Mouse (Mus musculus) thymus, postnatal 25 days (tissue): ENCODE measurements at regions not wholly inside any gene's neighbourhood (a gene's known extent, or its start where the extent isn't known, plus 50 kb on each side); places are given as distances from the start of the nearest gene placed in this dataset.

Experiments used
- DNase-seq: peaks from one replicate; pipeline ENCODE4 v3.0.0; 2022

DNA sequence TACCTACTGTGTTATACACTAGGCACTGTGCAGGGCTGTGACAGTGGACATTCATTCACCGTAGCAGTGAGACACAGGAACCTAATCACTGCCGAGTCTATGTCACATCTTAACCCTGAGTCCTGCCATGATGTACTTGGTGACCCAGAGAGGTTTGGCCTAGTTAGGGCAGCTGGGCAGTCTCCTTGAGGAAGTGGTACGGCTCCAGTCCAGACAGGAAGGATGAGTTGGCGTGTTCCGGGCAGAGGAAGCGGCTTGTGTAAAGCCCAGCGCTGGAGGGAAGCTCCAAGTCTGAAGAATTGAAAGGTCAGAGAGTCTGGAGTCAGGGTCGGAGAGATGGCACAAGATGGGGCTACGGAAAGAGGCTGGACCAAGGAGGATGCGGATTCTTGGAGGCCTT lies 99.4 kb upstream of the Smim15 start:
- DNase-seq: no peak

DNA sequence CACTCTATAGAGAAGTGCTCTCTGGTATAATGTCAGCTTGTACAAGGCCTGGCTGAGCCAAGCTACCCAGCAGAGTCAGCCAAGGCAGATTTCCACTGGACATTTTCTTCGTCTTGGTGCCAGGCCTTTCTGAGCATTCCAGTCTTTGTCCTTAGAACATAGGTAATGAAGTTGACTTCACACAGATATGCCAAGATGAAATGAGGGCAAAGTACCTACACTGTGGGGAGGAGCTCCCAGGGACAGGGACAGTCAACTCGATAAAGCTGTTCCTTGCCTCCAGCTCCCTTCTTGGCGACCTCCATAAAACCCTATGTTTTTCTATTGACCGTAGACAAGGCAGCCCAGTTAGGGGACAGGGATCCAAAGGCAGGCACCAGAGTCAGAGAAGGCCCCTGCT lies 101.3 kb upstream of the Smim15 start:
- DNase-seq: no peak

DNA sequence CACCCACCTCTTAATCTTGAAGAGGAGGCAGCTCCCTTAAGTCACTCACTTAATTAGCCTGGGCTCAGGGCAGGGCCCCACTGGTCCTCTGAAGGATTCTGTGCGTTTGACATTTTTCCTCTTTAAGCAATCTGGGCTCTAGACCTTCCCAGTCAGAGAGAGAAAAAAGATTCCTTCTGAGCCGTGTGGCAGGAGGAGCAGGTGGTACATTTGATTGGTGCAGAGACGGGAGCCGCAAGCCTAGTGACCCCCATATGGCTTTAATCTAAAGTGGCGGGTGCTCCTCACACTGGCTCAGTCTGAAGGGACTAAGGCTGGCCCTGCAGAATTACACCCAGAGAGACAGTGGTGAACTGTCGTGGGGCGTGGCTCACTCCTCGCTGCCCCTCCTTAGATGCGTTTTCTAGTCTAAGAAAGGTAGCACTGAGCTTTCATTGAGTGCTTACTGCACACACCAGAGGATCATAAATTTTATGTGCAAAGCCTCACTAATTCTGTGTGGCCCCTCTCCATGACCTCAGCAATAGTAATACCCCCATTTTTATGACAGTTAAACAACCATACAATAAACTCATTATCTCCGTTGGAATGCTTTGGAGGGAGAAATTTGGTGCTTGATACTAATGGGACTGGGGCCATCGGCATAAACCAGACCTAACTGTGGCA lies 101.8 kb upstream of the Smim15 start:
- no peak for DNase-seq

DNA sequence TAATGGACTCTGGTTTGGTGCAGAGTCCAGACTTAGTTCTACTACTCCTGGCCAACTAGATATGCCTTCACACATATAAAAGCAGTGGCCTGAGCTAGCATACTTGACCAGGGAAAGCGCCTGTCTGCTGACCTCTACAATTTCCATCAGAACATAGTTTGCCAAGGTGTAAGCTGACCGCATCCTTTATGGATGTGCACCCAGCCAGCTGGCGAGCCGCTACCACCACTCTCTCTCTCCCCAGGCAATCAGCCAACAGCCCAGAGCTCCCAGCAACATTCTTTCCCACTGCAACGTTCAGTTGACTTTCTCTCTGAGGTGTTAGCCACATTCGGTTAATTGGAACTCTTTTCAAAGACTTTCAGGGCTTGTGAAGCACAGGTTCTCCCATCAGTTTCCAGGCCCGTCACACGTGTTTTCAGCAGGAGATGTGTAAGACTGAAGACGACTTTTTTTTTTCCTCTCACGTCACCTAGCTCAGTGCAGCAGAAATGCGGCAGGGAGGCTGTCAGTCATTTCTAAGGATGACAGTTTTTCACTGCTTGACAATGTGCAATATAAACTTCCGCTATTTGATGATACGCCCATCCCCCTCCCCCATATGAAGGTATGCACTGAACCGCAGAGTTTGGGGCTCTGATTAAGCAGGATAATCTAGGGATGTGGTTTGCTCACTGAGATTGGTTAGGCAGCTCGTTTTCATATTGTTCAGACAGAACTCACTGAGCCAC lies 104.2 kb upstream of the Smim15 start:
- no peak for DNase-seq

DNA sequence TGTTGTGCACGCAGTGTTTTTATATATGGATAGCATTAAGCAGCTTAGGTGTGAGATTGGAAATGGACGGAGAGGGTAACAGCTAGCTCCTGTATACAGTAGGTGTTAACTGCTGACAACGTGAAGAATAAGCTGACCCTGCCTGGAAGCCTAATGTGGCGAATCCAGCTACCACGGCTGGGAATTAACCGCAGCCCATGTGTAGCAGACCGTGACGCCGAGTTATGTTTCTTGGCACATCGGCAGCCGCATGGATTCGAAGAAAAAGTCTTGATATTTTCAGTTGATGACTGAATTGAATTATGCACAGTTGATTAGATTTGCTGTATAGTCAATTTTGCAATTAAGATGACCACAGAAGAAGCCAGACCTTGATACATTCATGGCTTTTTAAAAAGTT lies 108.6 kb upstream of the Smim15 start:
- no peak for DNase-seq

DNA sequence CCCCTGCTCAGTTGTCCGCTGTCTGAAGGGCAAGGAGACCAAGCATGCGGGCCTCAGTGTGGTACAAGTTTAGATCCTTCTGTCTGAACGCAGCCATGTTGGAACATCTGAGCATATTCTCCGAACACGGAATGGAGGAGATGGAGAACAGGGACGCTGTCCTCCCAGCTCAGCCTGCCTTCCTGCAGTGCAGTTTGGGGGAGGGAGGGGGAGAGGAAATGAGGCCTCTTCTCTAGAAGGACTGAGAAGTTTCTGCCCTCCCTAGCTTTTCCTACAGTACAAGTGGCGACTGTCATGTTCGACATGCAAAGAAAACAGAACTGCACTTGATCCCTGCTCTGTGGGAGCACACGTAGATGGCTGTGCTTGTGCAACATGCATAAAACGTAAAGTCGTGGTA lies 109.6 kb upstream of the Smim15 start:
- no peak for DNase-seq

DNA sequence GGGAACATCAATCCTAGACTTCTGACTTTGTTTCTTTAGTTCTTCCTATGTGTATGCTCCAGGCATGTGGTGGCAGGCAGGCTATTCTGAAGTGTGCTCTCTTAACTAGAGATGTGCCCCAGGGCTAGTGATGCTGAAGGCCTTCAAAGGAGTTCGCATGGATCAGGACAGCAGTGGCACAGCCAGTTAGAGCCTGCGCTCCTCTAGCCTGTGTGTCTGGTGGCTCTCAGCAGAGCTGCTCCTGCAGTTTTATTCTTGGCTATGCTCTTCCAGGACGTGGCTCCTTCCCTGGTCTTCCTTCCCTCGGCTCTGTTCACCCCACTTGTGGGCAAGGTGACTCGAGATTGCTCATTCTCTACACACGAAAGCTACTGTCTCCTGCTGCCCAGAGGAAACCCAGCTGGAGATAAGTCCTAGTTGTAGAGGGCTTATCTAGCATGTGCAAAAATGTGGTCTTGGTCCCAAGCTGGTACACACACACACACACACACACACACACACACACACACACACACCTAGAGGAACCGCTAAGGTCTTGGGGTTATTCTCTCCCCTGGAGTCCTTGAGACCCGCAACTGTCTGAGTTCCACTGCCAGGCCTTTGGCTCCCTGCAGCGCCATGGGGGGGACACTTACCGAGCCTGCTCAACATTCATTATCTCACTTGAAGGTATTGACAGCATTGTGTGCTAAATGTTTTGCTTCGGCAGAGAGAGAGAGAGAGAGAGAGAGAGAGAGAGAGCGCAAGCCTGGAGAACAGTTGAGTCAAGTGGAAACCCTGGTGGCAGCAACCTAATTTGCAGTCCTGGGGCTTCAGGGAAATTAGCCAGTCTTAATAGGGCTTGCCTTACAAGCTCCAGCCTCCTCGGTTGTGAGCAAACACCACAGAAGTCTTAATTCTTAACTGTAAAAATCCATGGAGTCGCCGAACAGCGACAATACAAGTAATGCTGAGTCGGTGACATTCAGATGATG lies 110.4 kb upstream of the Smim15 start:
- DNase-seq: no peak

DNA sequence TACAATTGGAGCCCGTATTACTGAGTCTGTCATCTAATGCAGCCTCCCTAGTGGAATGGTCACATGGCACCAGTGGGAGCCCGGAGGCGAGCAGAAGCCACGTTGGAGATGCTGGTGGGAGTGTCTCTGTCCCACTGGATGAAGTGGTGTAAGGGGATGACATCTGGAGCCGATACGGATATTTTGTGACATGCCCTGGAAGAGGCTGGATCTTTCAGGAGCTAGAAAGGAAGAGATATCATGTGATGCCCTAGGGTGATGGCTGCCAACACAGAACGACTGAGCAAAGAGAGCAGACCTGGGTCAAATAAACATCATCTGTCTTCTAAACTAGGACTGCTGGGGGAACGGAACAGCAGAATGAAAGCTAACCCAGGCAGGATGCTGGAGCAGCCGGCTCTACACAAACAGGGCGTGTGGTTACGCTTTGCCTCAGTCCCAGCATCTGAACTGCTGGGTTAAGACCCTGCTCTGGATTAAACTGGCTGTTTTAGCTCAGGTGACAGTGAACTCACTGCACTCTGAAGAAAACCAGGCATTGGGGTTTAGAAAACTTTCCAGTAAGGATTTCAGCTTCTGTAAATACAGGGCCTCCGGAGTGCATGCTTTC lies 111.7 kb upstream of the Smim15 start:
- no peak for DNase-seq

DNA sequence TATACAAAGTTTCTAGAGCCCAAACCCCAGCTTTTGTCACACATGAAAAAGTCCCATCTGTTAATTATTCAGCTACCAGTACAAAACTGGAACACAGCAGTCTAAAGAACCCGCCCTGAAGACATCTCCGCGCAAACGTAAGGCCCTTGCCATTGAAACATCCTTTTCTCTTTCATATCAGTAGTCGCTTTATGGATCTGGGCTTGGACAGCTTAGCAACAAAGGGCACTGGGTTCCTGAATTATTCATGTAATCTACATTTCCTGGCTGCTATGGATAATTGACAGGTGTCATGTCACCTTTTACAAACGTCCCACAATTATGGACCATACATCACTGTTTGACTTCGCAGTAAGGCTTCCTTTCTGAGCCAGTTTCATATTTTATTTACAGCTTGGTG lies 113.0 kb upstream of the Smim15 start:
- DNase-seq: no peak

DNA sequence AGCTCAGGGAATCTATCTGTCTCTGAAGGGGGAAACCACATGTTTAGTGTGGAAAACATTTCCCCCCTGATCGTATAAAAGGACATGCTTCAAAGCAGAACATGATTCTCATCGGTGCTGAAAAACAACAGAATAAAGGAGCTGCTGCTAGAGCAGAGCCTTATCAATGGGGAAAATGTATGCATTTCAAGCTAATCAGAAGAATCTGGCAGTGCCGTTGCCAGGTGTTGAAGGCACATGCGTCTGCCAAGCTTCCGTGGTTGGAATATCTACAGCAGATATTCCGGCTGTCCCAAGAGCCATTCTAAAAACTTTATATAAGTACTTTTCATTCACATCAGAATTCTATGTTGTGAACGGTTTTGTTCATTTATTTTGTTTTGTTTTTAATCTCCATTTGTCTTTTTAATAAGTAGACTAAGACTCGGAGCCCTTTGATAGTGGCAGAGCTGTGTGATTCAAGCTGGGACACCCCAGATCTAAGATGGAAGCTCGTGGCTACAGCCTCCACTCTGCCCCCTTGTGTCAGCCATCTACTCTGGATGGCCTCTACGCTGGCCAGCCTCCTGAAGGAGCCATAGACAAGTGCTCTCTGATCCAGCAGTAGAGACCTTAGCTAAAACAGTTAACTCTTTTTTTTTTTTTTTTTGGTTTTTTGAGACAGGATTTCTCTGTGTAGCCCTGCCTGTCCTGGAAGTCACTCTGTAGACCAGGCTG lies 116.6 kb upstream of the Smim15 start:
- peak; percentile 29 for DNase-seq

DNA sequence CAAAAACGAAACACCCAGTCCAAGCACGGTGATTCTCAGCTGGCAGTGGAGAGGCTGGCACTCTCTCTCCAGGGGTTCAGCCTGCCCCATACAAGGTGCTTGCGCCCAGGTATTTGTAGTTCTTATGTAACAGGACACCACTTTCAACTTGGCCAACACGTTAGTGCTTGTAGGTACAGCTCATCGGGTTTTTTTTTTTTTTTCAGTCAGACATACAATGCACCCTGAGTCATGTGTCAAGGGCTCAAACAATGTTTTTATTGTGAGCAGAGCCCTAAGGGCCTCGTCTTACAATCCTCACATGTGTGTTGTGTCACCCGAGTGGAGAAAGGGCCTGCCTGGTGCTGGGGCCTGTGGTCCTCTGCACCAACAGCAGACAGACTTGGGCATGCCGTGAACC lies 118.8 kb upstream of the Smim15 start:
- no peak for DNase-seq

DNA sequence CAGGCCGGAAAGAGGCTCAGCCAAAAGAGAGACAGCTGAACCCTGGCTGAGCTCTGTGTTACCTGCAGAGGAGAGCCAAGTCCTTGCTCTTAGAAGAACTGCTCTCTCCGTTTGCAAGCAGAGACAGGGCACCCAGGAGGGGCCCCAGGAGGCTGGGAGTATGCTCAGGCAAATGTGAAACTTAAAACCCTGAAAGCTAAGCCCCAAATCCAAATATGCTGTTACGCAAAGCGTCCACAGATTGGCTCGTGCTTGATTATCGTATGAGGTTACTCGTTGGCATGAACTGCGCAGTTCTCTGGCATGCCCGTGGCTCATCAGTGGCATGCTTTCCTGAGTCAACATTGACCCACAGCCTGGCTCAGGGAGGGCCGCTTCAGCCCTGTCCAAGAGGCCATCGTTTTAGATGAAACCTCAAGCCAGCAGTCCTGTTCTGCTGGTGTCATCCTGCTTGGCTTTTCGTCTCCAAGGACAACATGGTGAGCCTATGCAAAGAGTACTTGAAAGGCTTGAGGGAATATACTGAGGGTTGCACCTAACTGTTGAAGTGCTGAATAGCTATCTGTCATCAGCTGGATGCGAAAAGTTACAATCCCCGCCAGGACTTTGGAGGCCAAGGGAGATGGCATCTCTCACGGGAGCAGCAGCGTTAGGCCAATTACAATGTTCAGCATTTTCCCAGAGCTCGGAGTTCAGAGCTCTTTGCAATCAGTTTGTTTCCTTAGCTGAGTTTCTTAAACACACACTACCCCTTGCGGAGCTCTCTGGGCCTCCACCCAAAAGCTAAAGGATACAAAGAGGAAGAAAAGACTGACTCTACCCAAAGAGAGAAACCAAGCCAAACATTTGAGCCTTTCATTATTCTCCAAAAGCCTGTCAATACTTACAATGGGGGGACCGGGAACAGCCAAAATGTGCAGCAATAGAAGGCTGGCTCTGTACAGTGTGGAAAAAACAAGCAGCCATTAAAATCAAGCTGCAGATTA lies 120.8 kb upstream of the Smim15 start:
- DNase-seq: no peak

DNA sequence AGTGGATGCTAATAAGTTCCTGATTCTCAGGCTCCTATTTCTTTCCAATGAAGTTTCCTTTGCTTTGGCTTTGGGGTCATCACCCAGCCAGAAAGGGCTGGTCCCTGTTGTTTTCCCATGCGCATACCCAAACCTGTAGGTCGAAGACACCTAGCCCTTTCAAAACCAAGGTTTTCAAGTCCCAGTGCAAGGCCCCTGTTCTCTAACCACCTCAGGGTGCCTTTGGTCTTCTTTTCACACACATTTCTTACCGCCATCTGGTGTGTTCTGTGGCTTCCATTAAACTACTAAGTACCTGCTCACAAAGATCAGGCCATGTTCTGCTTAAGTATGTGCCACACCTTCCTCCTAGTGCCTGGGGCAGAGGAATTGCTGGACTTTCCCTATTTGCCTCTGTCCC lies 124.8 kb upstream of the Smim15 start:
- no peak for DNase-seq

DNA sequence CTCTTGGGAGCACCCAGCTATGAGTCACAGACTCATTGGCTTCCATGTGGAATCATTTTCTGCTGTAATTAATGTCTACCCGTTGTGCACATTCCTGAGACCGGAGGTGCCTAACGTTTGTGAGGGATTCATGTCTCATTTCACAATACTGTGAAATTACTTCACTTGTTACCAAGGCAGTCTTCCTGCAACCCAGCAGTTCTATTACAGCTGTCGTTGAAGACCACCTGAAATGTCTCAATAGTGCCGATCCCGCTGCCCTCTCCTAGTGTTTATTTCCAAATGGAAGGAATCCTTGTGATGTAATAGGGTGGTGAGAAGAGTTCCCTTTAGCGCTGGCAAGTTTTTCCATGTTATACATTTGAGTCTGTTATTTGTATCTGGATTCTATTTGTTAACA lies 125.8 kb upstream of the Smim15 start:
- DNase-seq: no peak

DNA sequence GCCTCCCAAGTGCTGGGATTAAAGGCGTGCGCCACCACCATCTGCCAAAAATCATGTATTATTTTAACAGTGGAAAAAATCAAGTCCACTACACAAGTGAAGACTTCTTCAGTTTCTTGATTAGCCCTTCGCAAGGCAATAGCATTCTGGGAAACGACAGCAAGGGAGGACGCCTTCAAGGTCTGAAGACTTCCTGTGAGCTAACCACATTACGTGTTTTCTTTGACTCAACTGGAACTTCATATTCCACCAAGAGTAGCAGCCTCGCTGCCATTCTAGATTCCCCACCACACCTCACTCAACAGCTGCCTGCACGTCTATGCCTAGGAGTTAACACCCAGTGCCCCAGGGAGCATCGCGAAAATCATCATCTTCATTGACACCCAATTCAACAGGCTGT lies 126.2 kb upstream of the Smim15 start:
- no peak for DNase-seq

DNA sequence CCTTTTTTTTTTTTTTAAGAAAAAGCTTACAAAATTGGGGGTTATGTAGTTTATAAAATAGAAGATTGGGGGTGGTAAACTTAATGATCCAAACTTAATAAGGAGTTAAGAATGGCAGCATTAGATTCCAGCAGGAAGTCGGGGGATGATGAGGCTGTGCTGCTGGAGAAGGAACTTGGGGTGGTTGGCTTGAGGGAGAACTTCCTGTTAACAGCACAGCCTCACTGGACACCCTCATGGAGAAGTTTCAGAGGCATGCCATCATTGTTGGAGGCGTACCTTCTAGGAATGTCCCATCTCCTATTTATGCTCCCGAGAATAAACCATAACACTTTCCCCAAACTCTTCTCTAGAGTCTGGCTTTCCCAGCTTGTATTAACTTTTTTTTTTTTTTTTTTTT lies 126.7 kb upstream of the Smim15 start:
- no peak for DNase-seq

DNA sequence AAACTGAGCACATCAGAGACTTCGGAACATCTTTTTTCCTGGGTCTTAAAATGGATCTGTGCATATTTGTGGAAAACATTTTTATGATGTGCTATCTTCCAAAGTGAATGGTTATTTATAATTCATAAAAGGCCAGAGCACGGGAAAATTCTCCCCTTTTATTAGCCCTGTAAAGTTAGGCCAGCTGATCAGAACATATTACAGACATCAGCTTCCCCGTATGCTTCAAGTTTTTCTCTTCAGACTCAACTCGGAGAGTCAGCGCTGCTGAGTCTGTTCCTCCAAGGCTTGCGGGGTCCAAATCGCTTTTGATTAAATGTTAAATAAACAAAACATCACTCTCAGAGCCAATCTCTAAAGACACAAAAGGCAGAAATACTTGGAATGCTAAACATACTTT lies 134.1 kb upstream of the Smim15 start:
- DNase-seq: no peak

DNA sequence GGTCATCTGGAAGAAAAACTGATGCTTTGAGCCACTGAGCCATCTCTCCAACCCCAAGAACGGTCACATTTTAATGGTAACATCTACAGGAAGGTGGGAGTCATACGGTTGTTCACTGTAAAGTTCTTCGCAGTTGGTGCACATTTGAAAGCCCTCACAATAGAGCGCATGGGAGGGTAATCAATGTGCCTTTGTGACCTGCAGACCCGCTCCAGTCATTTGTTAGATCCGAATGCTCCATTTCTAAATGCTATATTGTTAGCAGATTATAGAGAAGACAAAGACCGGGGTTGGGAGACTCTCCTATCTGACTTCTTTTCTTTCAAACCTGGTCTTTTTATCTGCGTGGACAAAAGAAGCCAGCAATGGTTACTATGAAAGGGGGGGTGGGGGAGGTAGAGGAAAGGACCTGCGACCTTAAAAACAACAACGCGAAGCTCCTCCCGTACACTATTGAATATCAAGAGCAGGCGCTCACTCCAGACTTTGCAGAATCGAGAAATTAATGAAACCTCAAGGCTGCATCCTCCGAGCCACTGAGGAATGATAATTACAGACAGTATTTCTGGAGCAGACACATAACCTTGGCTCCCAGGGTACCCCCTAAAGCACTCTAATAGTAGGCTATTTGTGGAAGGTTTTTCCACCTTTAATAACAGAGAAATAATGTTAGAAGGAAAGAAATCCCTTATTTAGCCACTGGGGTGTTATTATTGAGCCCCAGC lies 134.7 kb upstream of the Smim15 start:
- DNase-seq: no peak

DNA sequence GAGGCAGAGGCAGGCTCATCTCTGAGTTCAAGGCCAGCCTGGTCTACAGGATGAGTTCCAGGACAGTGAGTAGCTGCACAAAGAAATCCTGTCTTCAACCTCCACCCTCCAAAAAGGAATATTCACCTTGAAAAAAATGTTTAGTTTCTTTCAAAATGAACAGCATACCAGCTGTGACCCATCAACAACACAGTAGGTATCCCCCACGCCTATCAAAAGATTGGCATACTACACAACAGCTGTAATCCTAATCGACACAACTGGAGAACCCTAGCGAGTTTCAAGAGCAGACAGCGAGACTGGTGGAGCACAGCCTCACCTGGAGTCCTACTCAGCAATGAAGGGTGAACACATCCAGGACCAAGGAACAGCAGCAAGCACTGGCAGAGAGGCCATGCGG lies 136.3 kb upstream of the Smim15 start:
- no peak for DNase-seq

DNA sequence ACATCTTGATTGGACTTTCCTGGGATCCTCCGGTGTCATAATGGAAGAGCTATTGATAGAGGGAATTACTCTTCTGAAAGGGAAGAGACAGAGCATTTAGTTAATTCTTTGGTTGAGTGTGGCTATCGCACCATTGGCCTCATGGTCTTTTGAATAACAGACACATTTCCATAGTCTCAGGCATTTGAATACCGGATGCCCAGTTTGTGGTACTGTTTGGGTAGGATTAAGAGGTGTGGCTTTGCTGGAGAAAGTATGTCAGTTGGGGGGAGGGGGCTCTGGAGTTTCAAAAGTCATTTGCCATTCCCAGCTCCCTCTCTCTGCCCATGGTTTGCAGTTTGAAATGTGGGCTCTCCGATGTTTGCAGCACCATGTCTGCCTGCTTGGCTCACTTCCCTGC lies 139.4 kb upstream of the Smim15 start:
- no peak for DNase-seq
